Mouse (Mus musculus) kidney, adult 2 months (tissue): ENCODE measurements around the gene Hsd17b12. TPM values are rescaled to one million over a fixed set of nuclear protein-coding genes. Genes with fewer than 3 reads are reported as not detected.

Source experiments
- DNase-seq: peaks from one replicate; pipeline ENCODE4 v3.0.0; 2021
- H3K27ac ChIP-seq: fragments of 200-500 bp; 2 replicates; pipeline ENCODE4 v1.5.1; 2012; ENCODE audit warnings: low read depth, low read length, control low read depth, inconsistent platforms; ENCODE audit not compliant: insufficient read depth
- H3K27me3 ChIP-seq: fragments of 200-500 bp; replicated peaks from 2 replicates; pipeline ENCODE4 v1.6.1; 2012; ENCODE audit warnings: mild to moderate bottlenecking, moderate library complexity, low read length, inconsistent platforms; ENCODE audit not compliant: control insufficient read depth, insufficient read depth
- H3K36me3 ChIP-seq: fragments of 200-500 bp; 2 replicates; pipeline ENCODE4 v1.6.1; 2012; ENCODE audit warnings: mild to moderate bottlenecking, moderate library complexity, low read length, inconsistent platforms; ENCODE audit not compliant: control insufficient read depth, insufficient read depth
- H3K4me1 ChIP-seq: fragments of 200-500 bp; 2 replicates; pipeline ENCODE4 v1.6.1; 2011; ENCODE audit warnings: low read length; ENCODE audit not compliant: control insufficient read depth, insufficient read depth
- H3K4me3 ChIP-seq: fragments of 200-500 bp; 2 replicates; pipeline ENCODE4 v1.5.1; 2011; ENCODE audit warnings: mild to moderate bottlenecking, low read depth, low read length, control low read depth; ENCODE audit not compliant: insufficient read depth
- CTCF ChIP-seq: fragments of 200-500 bp; conservative IDR thresholded peaks from 2 replicates; pipeline ENCODE4 v1.5.1; 2011; ENCODE audit warnings: low read depth, mild to moderate bottlenecking, control low read depth, low read length, moderate library complexity, mixed read lengths; ENCODE audit not compliant: insufficient read depth, insufficient read length
- POLR2A ChIP-seq: fragments of 200-500 bp; IDR thresholded peaks from one replicate; pipeline ENCODE4 v1.6.1; 2011; ENCODE audit warnings: low read depth, low read length, control low read depth
- WGBS: fragments of 180-500 bp; shearing (Covaris S2); methylation state at CpG from one replicate; pipeline ENCODE4 v1.1.7; 2018; 5-methylcytosine and 5-hydroxymethylcytosine counted together
- polyA plus RNA-seq: library from polyadenylated mRNA; depleted of rRNA; stranded (reverse); fragments of >200 nt; gene quantifications from 2 replicates; pipeline ENCODE4 v1.2.3, GENCODE M21; 2012

Gene Hsd17b12
- polyA plus RNA-seq, 1 experiment = 32.4 TPM

GRCm38 (mm10) chr2:94030602-94031001, 127.2 kb downstream of the Hsd17b12 start:
- Histone ChIP-seq H3K4me3 (no peak overlapping the region), H3K36me3 (no peaks in the 10 kb centered on the region), H3K27me3 (no peaks in the 10 kb centered on the region), H3K27ac (no peak overlapping the region), H3K4me1 (no peaks in the 10 kb centered on the region)
- TF ChIP-seq CTCF = no peak
- TF ChIP-seq POLR2A = no peak
- DNase-seq = no peak

DNA sequence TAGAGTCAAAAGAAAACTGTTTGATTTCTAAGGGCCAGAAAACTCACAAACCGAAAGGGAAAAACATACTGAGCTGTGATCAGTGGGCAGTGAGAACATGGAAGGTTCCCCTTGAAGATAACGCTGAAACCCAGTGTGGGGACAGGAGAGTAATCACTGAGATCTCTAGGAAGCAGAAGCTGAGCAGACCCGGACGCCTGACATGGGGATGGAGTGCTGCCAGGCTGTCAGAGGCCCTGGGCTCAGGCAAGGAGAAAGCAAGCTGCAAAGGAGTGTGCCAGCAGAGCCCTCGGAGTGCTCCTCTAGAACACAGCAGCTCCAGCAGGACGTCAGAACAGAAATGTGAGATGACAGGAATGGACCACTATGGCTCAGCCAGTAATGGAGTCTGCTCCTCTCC, 133.1 kb downstream of the Hsd17b12 start:
- Histone ChIP-seq H3K27ac (no peak overlapping the region), H3K4me1 (no peaks in the 10 kb centered on the region), H3K27me3 (no peaks in the 10 kb centered on the region), H3K36me3 (no peaks in the 10 kb centered on the region), H3K4me3 (no peak overlapping the region)
- DNase-seq = no peak
- 53% methylated on average over 6 of the region's 6 CpGs for WGBS
- TF ChIP-seq POLR2A (no peak), CTCF (no peak)

GRCm38 (mm10) chr2:94010335-94011291, 147.2 kb downstream of the Hsd17b12 start, which contains the start of gene Alkbh3:
TSS of gene Alkbh3 (minus strand) at chr2:94010807.
- Histone ChIP-seq H3K36me3 (peaks cover 1% of the 10 kb centered on the region; the same call in 1 of the 2 replicates), H3K27ac (peak within 1 kb of the TSS; percentile 70; the same call in 1 of the 2 replicates), H3K4me3 (peak within 1 kb of the TSS; percentile 91), H3K27me3 (no peaks in the 10 kb centered on the region), H3K4me1 (peaks cover 8% of the 10 kb centered on the region; the same call in 1 of the 2 replicates)
- 6% methylated on average over 47 of the region's 47 CpGs for WGBS
- DNase-seq = peak; percentile 96
- TF ChIP-seq CTCF (no peak), POLR2A (peak; percentile 68)

DNA sequence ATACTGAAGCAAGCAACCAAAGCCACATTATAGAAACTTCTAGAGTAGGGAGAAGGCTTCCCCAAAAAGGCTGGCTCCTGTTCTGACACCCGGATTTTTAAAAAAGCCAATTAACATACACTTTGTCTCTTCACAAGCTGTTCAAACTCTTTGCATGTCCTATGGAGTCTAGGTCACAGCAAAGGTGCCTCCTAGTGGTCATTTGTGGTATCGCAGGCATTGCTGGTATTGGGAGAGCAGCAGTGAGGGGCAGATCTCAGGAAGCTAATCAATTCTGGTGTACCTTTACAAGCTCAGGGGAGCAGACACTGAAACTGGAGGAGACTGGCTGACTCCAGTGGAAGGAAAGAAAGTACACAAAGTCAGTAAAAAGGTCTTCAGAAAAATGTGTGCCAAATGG, 155.4 kb downstream of the Hsd17b12 start:
- TF ChIP-seq CTCF (peak; percentile 83), POLR2A (no peak)
- Histone ChIP-seq H3K27ac (no peak overlapping the region), H3K4me1 (peaks cover 2% of the 10 kb centered on the region; the same call in 1 of the 2 replicates), H3K27me3 (no peaks in the 10 kb centered on the region), H3K4me3 (no peak overlapping the region), H3K36me3 (peaks cover 8% of the 10 kb centered on the region)
- peak; percentile 83 for DNase-seq
- 5% methylated on average over 2 of the region's 2 CpGs for WGBS

DNA sequence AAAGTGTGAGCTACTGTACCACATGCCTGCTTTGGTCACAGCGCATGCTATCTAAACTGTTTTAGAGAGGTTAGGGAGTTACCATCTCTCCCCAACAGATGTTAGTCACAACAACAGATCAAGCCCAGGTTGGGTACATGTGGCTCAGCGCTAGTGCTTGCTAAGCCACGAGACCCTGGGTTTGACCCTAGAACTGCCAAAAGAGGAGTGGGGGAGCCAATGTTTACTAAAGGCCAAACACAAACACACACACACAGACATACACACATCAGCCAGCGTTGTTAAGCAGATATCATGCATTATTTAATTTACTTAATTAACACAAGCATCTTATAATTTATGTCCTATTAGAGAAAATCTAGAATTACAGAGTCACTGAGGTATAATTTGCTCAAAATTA, 155.8 kb downstream of the Hsd17b12 start:
- H3K36me3 ChIP-seq = peaks cover 6% of the 10 kb centered on the region
- 79% methylated on average over 4 of the region's 4 CpGs for whole genome bisulfite sequencing
- no peak for TF ChIP-seq POLR2A
- no peak for TF ChIP-seq CTCF
- H3K4me3 ChIP-seq = no peak overlapping the region
- no peaks in the 10 kb centered on the region for H3K27me3 ChIP-seq
- H3K27ac ChIP-seq = peak overlapping the region; percentile 72; the same call in 1 of the 2 replicates
- DNase-seq = no peak
- H3K4me1 ChIP-seq = peaks cover 2% of the 10 kb centered on the region; the same call in 1 of the 2 replicates

- peaks cover 2% of the 10 kb centered on the region; the same call in 1 of the 2 replicates for H3K4me1 ChIP-seq
- H3K4me3 ChIP-seq = no peak overlapping the region
- peaks cover 6% of the 10 kb centered on the region for H3K36me3 ChIP-seq
- 69% methylated on average over 6 of the region's 6 CpGs for WGBS
- H3K27me3 ChIP-seq = no peaks in the 10 kb centered on the region
- H3K27ac ChIP-seq = peak overlapping the region; percentile 72; the same call in 1 of the 2 replicates
- peak; percentile 65 for DNase-seq
- TF ChIP-seq POLR2A (no peak), CTCF (no peak)
These were observed 156.4 kb downstream of the Hsd17b12 start for GRCm38 (mm10) chr2:94001411-94001810.

- DNase-seq = peak; percentile 27
These were observed 161.5 kb downstream of the Hsd17b12 start, which contains the start of gene Gm27027 for GRCm38 (mm10) chr2:93996254-93996653. TSS of gene Gm27027 (minus strand) at chr2:93996354.

More at GRCm38 (mm10) chr2:93996254-93996653, 161.5 kb downstream of the Hsd17b12 start, which contains the start of gene Gm27027:
- TF ChIP-seq CTCF = no peak
- TF ChIP-seq POLR2A = no peak
- Histone ChIP-seq H3K27me3 (no peaks in the 10 kb centered on the region), H3K36me3 (peaks cover 5% of the 10 kb centered on the region; the same call in 1 of the 2 replicates), H3K4me3 (no peak within 1 kb of the TSS), H3K27ac (peak within 1 kb of the TSS; percentile 30; the same call in 1 of the 2 replicates), H3K4me1 (peaks cover 2% of the 10 kb centered on the region; the same call in 1 of the 2 replicates)
- 79% methylated on average over 6 of the region's 6 CpGs for WGBS
